Mouse (Mus musculus) lung, postnatal 0 days (tissue): ENCODE data around the gene Pik3r6. TPM values are rescaled to one million over a fixed set of nuclear protein-coding genes. Genes with fewer than 3 reads are reported as not detected.
A peak's percentile ranks its signal among the peaks of the same experiment; 100 is the strongest.

Source experiments
- ATAC-seq: fragments of 200-750 bp; cut with Nextera tagmentation; 2 replicates; pipeline ENCODE4 v1.8.0; 2017; ENCODE audit warnings: moderate library complexity
- DNase-seq: peaks from one replicate; pipeline ENCODE4 v3.0.0-alpha.2; 2016; ENCODE audit warnings: low spot score
- H3K27ac ChIP-seq: fragments of 300-500 bp; sonication (generic); 2 replicates; pipeline ENCODE4 v1.5.1; 2014; ENCODE audit warnings: antibody characterized with exemption, mild to moderate bottlenecking, low read length, mixed read lengths
- H3K27me3 ChIP-seq: fragments of 300-500 bp; sonication (generic); replicated peaks from 2 replicates; pipeline ENCODE4 v1.6.1; 2014; ENCODE audit warnings: low read length, mixed read lengths; ENCODE audit not compliant: insufficient read depth
- H3K36me3 ChIP-seq: fragments of 300-500 bp; sonication (generic); 2 replicates; pipeline ENCODE4 v1.6.1; 2014; ENCODE audit warnings: low read length, mixed read lengths; ENCODE audit not compliant: insufficient read depth
- H3K4me1 ChIP-seq: fragments of 300-500 bp; sonication (generic); 2 replicates; pipeline ENCODE4 v1.6.1; 2014; ENCODE audit warnings: antibody characterized with exemption, low read depth, low read length, mixed read lengths; ENCODE audit not compliant: insufficient read depth
- H3K4me2 ChIP-seq: fragments of 300-500 bp; sonication (generic); replicated peaks from 2 replicates; pipeline ENCODE4 v1.6.1; 2014; ENCODE audit warnings: low read depth, mild to moderate bottlenecking, low read length, moderate library complexity, mixed read lengths
- H3K4me3 ChIP-seq: fragments of 300-500 bp; sonication (generic); 2 replicates; pipeline ENCODE4 v1.5.1; 2014; ENCODE audit warnings: low read depth, low read length
- H3K9ac ChIP-seq: fragments of 300-500 bp; sonication (generic); replicated peaks from 2 replicates; pipeline ENCODE4 v1.6.1; 2014; ENCODE audit warnings: low read depth, mild to moderate bottlenecking
- H3K9me3 ChIP-seq: fragments of 300-500 bp; sonication (generic); 2 replicates; pipeline ENCODE4 v1.6.1; 2016; ENCODE audit warnings: low read length, mixed read lengths
- CTCF ChIP-seq: IDR thresholded peaks from 2 replicates; pipeline ENCODE4 v1.5.1; 2016; ENCODE audit warnings: antibody characterized with exemption, mild to moderate bottlenecking
- EP300 ChIP-seq: IDR thresholded peaks from 2 replicates; pipeline ENCODE4 v1.6.1; 2016; ENCODE audit warnings: antibody characterized with exemption, mild to moderate bottlenecking, control low read depth
- WGBS: fragments of 180-500 bp; shearing (Covaris S2); extraction: QIAGEN DNeasy Blood & Tissue Kit; methylation state at CpG from one replicate; pipeline ENCODE4 v1.1.7; 2014; 5-methylcytosine and 5-hydroxymethylcytosine counted together
- polyA plus RNA-seq: library from polyadenylated mRNA; unstranded; fragments of >200 nt; fragmentation: Nextera tagmentation; extraction: Ambion mirVana; gene quantifications from 2 replicates; pipeline ENCODE4 v1.2.1, GENCODE M21; 2015

The Pik3r6 gene
- polyA plus RNA-seq, 1 experiment from 2014 or later: 6.8 TPM

DNA sequence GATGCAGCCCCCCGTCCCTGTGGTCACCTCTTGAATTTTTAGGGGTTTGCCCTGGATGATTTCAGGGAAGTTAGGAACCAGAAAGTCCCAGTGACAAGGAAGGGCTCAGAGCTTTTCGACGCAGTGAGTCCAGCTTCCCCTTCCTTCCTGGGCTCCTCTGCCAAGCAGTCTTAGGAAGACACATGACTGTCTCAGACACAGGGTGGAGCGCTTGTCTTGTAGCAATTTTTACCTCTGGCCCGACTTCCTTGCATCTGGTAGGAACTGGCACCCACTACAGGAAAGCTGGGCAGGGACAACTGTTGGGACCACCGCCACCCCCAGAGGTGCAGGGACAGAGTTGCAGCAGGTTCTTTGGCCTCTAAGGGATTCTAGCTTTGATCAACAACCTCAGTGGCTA, 28.2 kb upstream of the Pik3r6 start:
- DNase-seq (peak; percentile 26), ATAC-seq (no peak)
- no peak overlapping the region for H3K27ac ChIP-seq
- no peak overlapping the region for H3K4me2 ChIP-seq
- no peaks in the 10 kb centered on the region for H3K36me3 ChIP-seq
- H3K4me3 ChIP-seq: no peak overlapping the region
- no peaks in the 10 kb centered on the region for H3K4me1 ChIP-seq
- no peaks in the 10 kb centered on the region for H3K27me3 ChIP-seq
- H3K9me3 ChIP-seq: no peaks in the 10 kb centered on the region
- TF ChIP-seq EP300 (no peak), CTCF (0 out of 2 replicates have a peak, but pooled peaks have one; percentile 3)
- no peak overlapping the region for H3K9ac ChIP-seq
- WGBS: 64% methylated on average over 6 of the region's 6 CpGs

DNA sequence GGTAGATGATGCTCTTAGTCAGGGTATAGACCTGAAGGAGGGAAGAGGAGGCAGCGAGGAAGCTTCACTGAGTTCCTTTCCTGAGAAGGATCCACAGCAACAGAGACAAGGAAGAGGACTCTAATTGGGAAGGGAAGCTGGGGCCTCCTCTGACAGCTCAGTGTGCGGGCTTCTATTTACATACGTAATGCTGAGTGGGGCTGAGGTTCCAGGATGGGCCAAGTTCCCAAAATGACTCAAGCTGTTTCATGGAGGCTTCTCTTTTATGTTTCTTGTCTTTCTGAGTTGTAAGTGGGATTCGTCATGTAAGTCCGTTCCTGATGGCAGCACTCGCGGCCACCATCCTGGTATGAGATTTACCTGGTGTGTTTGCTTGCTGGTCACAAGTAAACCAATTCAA, 27.1 kb upstream of the Pik3r6 start:
- TF ChIP-seq CTCF (no peak), EP300 (no peak)
- H3K4me3 ChIP-seq: no peak overlapping the region
- H3K4me2 ChIP-seq: no peak overlapping the region
- H3K9ac ChIP-seq: no peak overlapping the region
- H3K27me3 ChIP-seq: no peaks in the 10 kb centered on the region
- no peaks in the 10 kb centered on the region for H3K9me3 ChIP-seq
- 75% methylated on average over 7 of the region's 7 CpGs for WGBS
- ATAC-seq: no peak
- H3K4me1 ChIP-seq: no peaks in the 10 kb centered on the region
- H3K27ac ChIP-seq: no peak overlapping the region
- DNase-seq: peak; percentile 19
- no peaks in the 10 kb centered on the region for H3K36me3 ChIP-seq

DNA sequence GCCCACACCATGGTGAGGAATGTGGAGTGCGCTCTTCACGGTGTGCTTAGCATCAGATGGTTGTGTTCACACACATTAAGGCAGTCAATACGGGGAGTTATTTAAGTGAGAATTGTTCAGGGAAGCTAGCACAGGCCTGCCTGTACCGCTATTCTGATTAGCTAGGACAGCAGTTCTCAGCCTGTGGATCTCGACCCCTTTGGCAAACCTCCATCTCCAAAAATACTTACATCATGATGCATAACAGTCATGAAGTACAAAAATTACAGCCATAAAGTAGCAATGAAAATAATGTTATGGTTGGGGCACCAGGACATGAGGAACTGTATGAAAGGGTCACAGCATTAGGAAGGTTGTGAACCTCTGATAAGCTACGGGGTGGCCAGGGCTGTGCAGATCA, 25.2 kb upstream of the Pik3r6 start:
- peak; percentile 7; the same call in 1 of the 2 replicates for ATAC-seq

DNA sequence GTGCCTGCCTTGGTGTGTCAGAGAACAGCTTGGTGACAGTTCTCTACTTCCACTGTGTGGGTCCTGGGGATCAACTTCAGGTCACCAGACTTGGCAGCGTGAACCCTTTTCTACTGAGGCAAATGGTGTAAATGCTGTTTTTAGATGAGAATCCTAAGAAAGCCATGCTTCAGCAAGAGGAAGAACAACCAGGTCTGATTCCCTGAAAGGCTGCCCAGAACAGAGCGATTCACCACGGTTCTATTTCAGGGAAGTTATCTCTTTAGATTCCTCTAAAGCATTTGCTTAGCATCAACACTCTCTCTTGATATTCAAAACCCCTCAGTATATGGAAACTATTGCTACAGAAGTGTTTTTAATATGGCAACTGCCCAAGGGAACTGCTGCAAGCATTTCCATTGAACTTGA, 24.2 kb upstream of the Pik3r6 start:
- no peak overlapping the region for H3K4me2 ChIP-seq
- 64% methylated on average over 3 of the region's 3 CpGs for WGBS
- ATAC-seq: peak; percentile 80
- H3K27ac ChIP-seq: no peak overlapping the region
- DNase-seq: peak; percentile 88
- H3K27me3 ChIP-seq: no peaks in the 10 kb centered on the region
- no peaks in the 10 kb centered on the region for H3K9me3 ChIP-seq
- TF ChIP-seq CTCF (no peak), EP300 (peak; percentile 42; the same call in 1 of the 2 replicates)
- no peak overlapping the region for H3K9ac ChIP-seq
- H3K4me1 ChIP-seq: no peaks in the 10 kb centered on the region
- no peaks in the 10 kb centered on the region for H3K36me3 ChIP-seq
- no peak overlapping the region for H3K4me3 ChIP-seq

More for the DNA sequence above, 25.2 kb upstream of the Pik3r6 start:
- no peak overlapping the region for H3K27ac ChIP-seq
- no peak for TF ChIP-seq CTCF
- no peak for TF ChIP-seq EP300
- H3K4me3 ChIP-seq: no peak overlapping the region
- H3K27me3 ChIP-seq: no peaks in the 10 kb centered on the region
- H3K4me1 ChIP-seq: no peaks in the 10 kb centered on the region
- no peak overlapping the region for H3K4me2 ChIP-seq
- WGBS: 65% methylated on average over 6 of the region's 6 CpGs
- H3K9ac ChIP-seq: no peak overlapping the region
- peak; percentile 43 for DNase-seq
- H3K36me3 ChIP-seq: no peaks in the 10 kb centered on the region
- no peaks in the 10 kb centered on the region for H3K9me3 ChIP-seq

DNA sequence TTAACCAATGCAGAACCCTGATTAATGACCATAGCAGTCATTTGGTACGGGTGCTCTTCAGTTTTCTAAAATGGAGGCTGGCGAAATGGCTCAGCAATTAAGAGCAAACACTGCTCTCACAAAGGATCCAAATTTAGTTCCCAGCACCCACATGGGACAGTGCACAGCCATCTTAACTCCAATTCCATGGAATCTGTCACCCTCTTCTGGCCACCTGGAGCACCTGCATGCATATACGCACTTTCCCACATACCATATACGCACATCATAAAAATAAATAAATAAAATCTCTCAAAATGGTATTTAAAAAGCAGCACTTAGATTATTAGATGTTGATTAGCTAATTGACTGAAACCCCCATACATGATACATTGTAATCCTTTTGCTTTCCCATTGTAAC, 22.2 kb upstream of the Pik3r6 start:
- no peak for DNase-seq
- H3K27ac ChIP-seq: no peak overlapping the region
- no peaks in the 10 kb centered on the region for H3K9me3 ChIP-seq
- 97% methylated on average over 4 of the region's 4 CpGs for WGBS
- no peak overlapping the region for H3K9ac ChIP-seq
- H3K4me3 ChIP-seq: no peak overlapping the region
- H3K4me2 ChIP-seq: no peak overlapping the region
- H3K27me3 ChIP-seq: no peaks in the 10 kb centered on the region
- ATAC-seq: no peak
- TF ChIP-seq CTCF: no peak
- no peak for TF ChIP-seq EP300
- H3K36me3 ChIP-seq: no peaks in the 10 kb centered on the region
- no peaks in the 10 kb centered on the region for H3K4me1 ChIP-seq

DNA sequence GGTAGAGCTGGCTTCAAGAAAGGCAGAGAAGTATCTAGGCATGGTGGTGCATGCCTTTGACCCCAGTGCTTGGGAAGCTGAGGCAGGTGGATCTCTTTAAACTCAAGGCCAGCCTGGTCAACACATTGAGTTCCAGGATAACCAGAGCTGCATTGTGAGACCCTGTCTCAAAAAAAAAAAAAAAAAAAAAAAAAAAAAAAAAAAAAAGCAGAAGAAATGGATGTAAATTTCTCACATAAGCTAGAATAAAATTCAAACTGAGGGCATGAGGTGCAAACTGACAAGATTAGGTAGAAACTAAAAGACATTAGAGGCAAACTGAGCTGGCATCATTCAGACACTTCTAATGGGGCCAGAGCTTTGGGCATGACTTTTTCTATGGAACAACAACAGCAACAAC, 20.8 kb upstream of the Pik3r6 start:
- TF ChIP-seq EP300: no peak
- TF ChIP-seq CTCF: no peak
- ATAC-seq: no peak
- Histone ChIP-seq H3K9ac (no peak overlapping the region), H3K4me3 (no peak overlapping the region), H3K36me3 (no peaks in the 10 kb centered on the region), H3K4me2 (no peak overlapping the region), H3K4me1 (no peaks in the 10 kb centered on the region), H3K9me3 (no peaks in the 10 kb centered on the region), H3K27ac (no peak overlapping the region), H3K27me3 (no peaks in the 10 kb centered on the region)
- no peak for DNase-seq

DNA sequence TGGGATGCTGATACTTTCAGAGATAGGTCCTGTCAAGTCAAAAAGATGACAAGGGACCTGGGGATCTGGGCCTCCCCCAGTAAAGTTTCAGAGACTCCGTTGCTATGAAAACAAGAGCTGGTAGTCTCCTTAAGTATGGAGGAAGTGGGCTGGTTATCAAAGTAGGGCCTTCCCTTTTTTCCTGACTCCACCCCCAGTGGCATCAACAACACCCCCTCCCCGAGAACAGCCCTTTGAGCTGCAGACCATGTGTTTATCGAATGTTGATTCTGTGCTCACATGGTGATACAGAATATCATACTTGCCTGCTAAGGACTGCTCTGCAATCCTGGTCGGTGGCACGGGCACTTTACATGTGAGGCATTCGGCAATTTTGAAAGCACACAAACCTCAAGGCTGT, 19.6 kb upstream of the Pik3r6 start:
- 42% methylated on average over 6 of the region's 6 CpGs for WGBS
- ATAC-seq (no peak), DNase-seq (no peak)
- no peak overlapping the region for H3K27ac ChIP-seq
- no peaks in the 10 kb centered on the region for H3K4me1 ChIP-seq
- H3K9ac ChIP-seq: no peak overlapping the region
- H3K36me3 ChIP-seq: no peaks in the 10 kb centered on the region
- H3K27me3 ChIP-seq: no peaks in the 10 kb centered on the region
- H3K9me3 ChIP-seq: no peaks in the 10 kb centered on the region
- TF ChIP-seq EP300: no peak
- no peak for TF ChIP-seq CTCF
- no peak overlapping the region for H3K4me2 ChIP-seq
- no peak overlapping the region for H3K4me3 ChIP-seq
